Mouse (Mus musculus): Measurements from ENCODE around the gene A3galt2. TPM values are rescaled to one million over a fixed set of nuclear protein-coding genes. Genes with fewer than 3 reads are reported as not detected.
A peak's percentile ranks its signal among the peaks of the same experiment; 100 is the strongest.

A3galt2 gene
- polyA plus RNA-seq (2016; fragmentation: Nextera tagmentation; extraction: Ambion mirVana) = 0.56 and 0.59 TPM in 2 replicates

- no peaks in the 10 kb centered on the region for H3K27me3 ChIP-seq
- H3K4me2 ChIP-seq (replicated peaks) = no peak within 1 kb of the TSS
- 0 out of 2 replicates have a peak, but pooled peaks cover 9% of the 10 kb centered on the region for H3K4me1 ChIP-seq
- peaks cover 49% of the 10 kb centered on the region for H3K36me3 ChIP-seq
- H3K27ac ChIP-seq (replicated peaks) = peak within 1 kb of the TSS; percentile 71
- WGBS = 85% methylated on average over 3 of the region's 3 CpGs
- no peaks in the 10 kb centered on the region for H3K9me3 ChIP-seq
- H3K9ac ChIP-seq (replicated peaks) = no peak within 1 kb of the TSS
- ATAC-seq (ENCODE audit: low FRiP score, low read depth) = no peak
- H3K4me3 ChIP-seq = no peak within 1 kb of the TSS
These were observed at the start of gene A3galt2 for GRCm38 (mm10) chr4:128755064-128755463. TSS of gene A3galt2 (plus strand) at chr4:128755364.

GRCm38 (mm10) chr4:128706626-128707025 is 48.5 kb upstream of the A3galt2 start:
- peaks cover 21% of the 10 kb centered on the region for H3K4me1 ChIP-seq
- H3K9ac ChIP-seq (replicated peaks) = no peak overlapping the region
- no peaks in the 10 kb centered on the region for H3K36me3 ChIP-seq
- peaks cover 30% of the 10 kb centered on the region for H3K27me3 ChIP-seq
- no peaks in the 10 kb centered on the region for H3K9me3 ChIP-seq
- no peak for ATAC-seq (ENCODE audit: low FRiP score, low read depth)
- no peak overlapping the region for H3K27ac ChIP-seq (replicated peaks)
- WGBS = 18% methylated on average over 9 of the region's 9 CpGs
- H3K4me2 ChIP-seq (replicated peaks) = no peak overlapping the region
- no peak overlapping the region for H3K4me3 ChIP-seq

- no peak overlapping the region for H3K9ac ChIP-seq (replicated peaks)
- no peak overlapping the region for H3K4me2 ChIP-seq (replicated peaks)
- H3K27ac ChIP-seq (replicated peaks) = no peak overlapping the region
- H3K4me1 ChIP-seq = peaks cover 29% of the 10 kb centered on the region
- no peaks in the 10 kb centered on the region for H3K36me3 ChIP-seq
- 39% methylated on average over 4 of the region's 4 CpGs for whole genome bisulfite sequencing
- no peak for ATAC-seq (ENCODE audit: low FRiP score, low read depth)
- no peak overlapping the region for H3K4me3 ChIP-seq
- no peaks in the 10 kb centered on the region for H3K9me3 ChIP-seq
- H3K27me3 ChIP-seq = peaks cover 30% of the 10 kb centered on the region
These were observed 47.8 kb upstream of the A3galt2 start for GRCm38 (mm10) chr4:128707384-128707783.

- H3K9ac ChIP-seq (replicated peaks) = no peak overlapping the region
- WGBS = 76% methylated on average over 15 of the region's 15 CpGs
These were observed 45.9 kb upstream of the A3galt2 start for GRCm38 (mm10) chr4:128709061-128709780.

GRCm38 (mm10) chr4:128709781-128710166 is 45.4 kb upstream of the A3galt2 start:
- Histone ChIP-seq H3K9ac (replicated peaks) (no peak overlapping the region), H3K4me3 (no peak overlapping the region), H3K27me3 (peaks cover 30% of the 10 kb centered on the region), H3K4me1 (peaks cover 52% of the 10 kb centered on the region), H3K4me2 (replicated peaks) (no peak overlapping the region), H3K36me3 (no peaks in the 10 kb centered on the region), H3K27ac (replicated peaks) (no peak overlapping the region), H3K9me3 (no peaks in the 10 kb centered on the region)
- 91% methylated on average over 12 of the region's 12 CpGs for WGBS
- ATAC-seq (ENCODE audit: low FRiP score, low read depth) = no peak

More at GRCm38 (mm10) chr4:128709061-128709780, 45.9 kb upstream of the A3galt2 start:
- Histone ChIP-seq H3K4me1 (peaks cover 46% of the 10 kb centered on the region), H3K4me3 (no peak overlapping the region), H3K36me3 (no peaks in the 10 kb centered on the region), H3K27me3 (peaks cover 30% of the 10 kb centered on the region), H3K27ac (replicated peaks) (no peak overlapping the region), H3K9me3 (no peaks in the 10 kb centered on the region), H3K4me2 (replicated peaks) (no peak overlapping the region)
- no peak for ATAC-seq (ENCODE audit: low FRiP score, low read depth)

- H3K36me3 ChIP-seq = no peaks in the 10 kb centered on the region
- peaks cover 57% of the 10 kb centered on the region for H3K4me1 ChIP-seq
- no peak overlapping the region for H3K4me2 ChIP-seq (replicated peaks)
- H3K9me3 ChIP-seq = no peaks in the 10 kb centered on the region
- peak overlapping the region; percentile 22; the same call in 1 of the 2 replicates for H3K27ac ChIP-seq (replicated peaks)
- H3K27me3 ChIP-seq = peaks cover 30% of the 10 kb centered on the region
- 72% methylated on average over 6 of the region's 6 CpGs for WGBS
- H3K4me3 ChIP-seq = no peak overlapping the region
- no peak for ATAC-seq (ENCODE audit: low FRiP score, low read depth)
- peak overlapping the region; percentile 37; the same call in 1 of the 2 replicates for H3K9ac ChIP-seq (replicated peaks)
These were observed 44.9 kb upstream of the A3galt2 start for GRCm38 (mm10) chr4:128710286-128710685.

- ATAC-seq (ENCODE audit: low FRiP score, low read depth) = no peak; the same call in 1 of the 2 replicates
- no peaks in the 10 kb centered on the region for H3K9me3 ChIP-seq
- peak overlapping the region; percentile 50; the same call in 1 of the 2 replicates for H3K27ac ChIP-seq (replicated peaks)
- H3K27me3 ChIP-seq = peaks cover 30% of the 10 kb centered on the region
- peak overlapping the region; percentile 11; the same call in 1 of the 2 replicates for H3K9ac ChIP-seq (replicated peaks)
- no peaks in the 10 kb centered on the region for H3K36me3 ChIP-seq
- WGBS = 73% methylated on average over 9 of the region's 9 CpGs
- H3K4me3 ChIP-seq = no peak overlapping the region
- peaks cover 62% of the 10 kb centered on the region for H3K4me1 ChIP-seq
- H3K4me2 ChIP-seq (replicated peaks) = 0 out of 2 replicates have a peak overlapping the region, but pooled peaks have one; percentile 53
These were observed 44.4 kb upstream of the A3galt2 start for GRCm38 (mm10) chr4:128710800-128711199.

- peak overlapping the region; percentile 54 for H3K27ac ChIP-seq (replicated peaks)
- H3K27me3 ChIP-seq = peaks cover 30% of the 10 kb centered on the region
- H3K4me3 ChIP-seq = peak overlapping the region; percentile 29
- WGBS = 3% methylated on average over 24 of the region's 24 CpGs
- no peaks in the 10 kb centered on the region for H3K36me3 ChIP-seq
- peak; percentile 17 for ATAC-seq (ENCODE audit: low FRiP score, low read depth)
- H3K9me3 ChIP-seq = no peaks in the 10 kb centered on the region
- H3K4me1 ChIP-seq = peaks cover 70% of the 10 kb centered on the region
- H3K4me2 ChIP-seq (replicated peaks) = peak overlapping the region; percentile 53
- peak overlapping the region; percentile 52 for H3K9ac ChIP-seq (replicated peaks)
These were observed 43.6 kb upstream of the A3galt2 start for GRCm38 (mm10) chr4:128711455-128712135.

- ATAC-seq (ENCODE audit: low FRiP score, low read depth) = no peak
- Histone ChIP-seq H3K4me1 (peaks cover 75% of the 10 kb centered on the region), H3K4me3 (peak overlapping the region; percentile 29), H3K9me3 (no peaks in the 10 kb centered on the region), H3K36me3 (no peaks in the 10 kb centered on the region), H3K4me2 (replicated peaks) (peak overlapping the region; percentile 53), H3K27ac (replicated peaks) (peak overlapping the region; percentile 46), H3K27me3 (peaks cover 30% of the 10 kb centered on the region), H3K9ac (replicated peaks) (peak overlapping the region; percentile 52)
- WGBS = 33% methylated on average over 13 of the region's 13 CpGs
These were observed 43.0 kb upstream of the A3galt2 start for GRCm38 (mm10) chr4:128712136-128712655.

- Histone ChIP-seq H3K4me3 (no peak overlapping the region), H3K9me3 (no peaks in the 10 kb centered on the region), H3K27me3 (peaks cover 26% of the 10 kb centered on the region), H3K36me3 (no peaks in the 10 kb centered on the region), H3K27ac (replicated peaks) (no peak overlapping the region), H3K4me1 (peaks cover 82% of the 10 kb centered on the region), H3K4me2 (replicated peaks) (no peak overlapping the region), H3K9ac (replicated peaks) (no peak overlapping the region; the same call in 1 of the 2 replicates)
- ATAC-seq (ENCODE audit: low FRiP score, low read depth) = no peak
- 82% methylated on average over 6 of the region's 6 CpGs for WGBS
These were observed 42.2 kb upstream of the A3galt2 start for GRCm38 (mm10) chr4:128712941-128713340.

- H3K36me3 ChIP-seq = no peaks in the 10 kb centered on the region
- peak; percentile 82 for ATAC-seq (ENCODE audit: low FRiP score, low read depth)
- peak overlapping the region; percentile 19; the same call in 1 of the 2 replicates for H3K4me3 ChIP-seq
- 2% methylated on average over 14 of the region's 14 CpGs for WGBS
- H3K4me2 ChIP-seq (replicated peaks) = peak overlapping the region; percentile 47
- H3K9ac ChIP-seq (replicated peaks) = peak overlapping the region; percentile 39; the same call in 1 of the 2 replicates
- H3K27ac ChIP-seq (replicated peaks) = peak overlapping the region; percentile 99
- peaks cover 94% of the 10 kb centered on the region for H3K4me1 ChIP-seq
- H3K27me3 ChIP-seq = 0 out of 2 replicates have a peak, but pooled peaks cover 6% of the 10 kb centered on the region
- H3K9me3 ChIP-seq = no peaks in the 10 kb centered on the region
These were observed 39.6 kb upstream of the A3galt2 start for GRCm38 (mm10) chr4:128715241-128716204.

Data from midbrain, embryonic 12.5 days (tissue).